Mouse (Mus musculus): ENCODE results near the gene Rgp1. TPM values are rescaled to one million over a fixed set of nuclear protein-coding genes. Genes with fewer than 3 reads are reported as not detected.
"Not testable (repeated sequence)": the region's sequence is repeated elsewhere in the genome, so short reads cannot be mapped to it uniquely, and the experiment has no call there.

The Rgp1 gene
- total RNA-seq, 2 experiments from 2014 or later: 24.3 to 27.9 TPM

DNA sequence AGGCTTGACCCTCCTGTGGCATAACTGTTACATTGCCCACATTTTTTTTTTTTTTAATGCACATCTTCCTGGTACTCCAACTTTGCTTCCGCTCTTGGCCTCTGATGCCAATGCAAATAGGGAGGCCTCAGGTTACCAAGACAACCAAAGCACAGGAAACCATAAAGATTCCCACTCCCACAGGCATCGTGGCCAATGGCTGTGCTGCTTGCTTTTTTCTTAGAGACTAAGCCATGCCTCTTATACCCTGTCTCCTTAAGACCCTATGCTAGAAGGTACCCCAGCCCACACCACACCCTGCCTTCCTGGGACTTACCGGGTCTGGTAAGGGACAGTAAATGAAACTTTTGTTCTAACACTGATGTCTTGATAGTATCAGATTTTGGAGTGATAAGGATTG, 14.9 kb downstream of the Rgp1 start:
- DNase-seq: no peak

DNA sequence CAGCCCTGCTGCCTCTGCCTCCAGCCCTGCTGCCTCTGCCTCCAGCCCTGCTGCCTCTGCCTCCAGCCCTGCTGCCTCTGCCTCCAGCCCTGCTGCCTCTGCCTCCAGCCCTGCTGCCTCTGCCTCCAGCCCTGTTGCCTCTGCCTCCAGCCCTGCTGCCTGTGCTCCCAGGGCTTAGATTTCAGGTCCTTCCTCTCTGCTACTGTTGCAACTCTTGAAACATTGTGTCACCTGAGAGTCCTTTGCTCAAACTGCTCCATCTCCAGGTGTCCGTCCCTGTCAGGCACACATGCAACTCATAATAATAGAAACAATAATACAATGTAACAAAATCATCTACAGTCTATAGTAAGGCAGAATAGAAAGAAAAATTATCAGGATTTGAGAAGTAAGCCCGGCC, 18.1 kb downstream of the Rgp1 start:
- not testable (repeated sequence) for DNase-seq

DNA sequence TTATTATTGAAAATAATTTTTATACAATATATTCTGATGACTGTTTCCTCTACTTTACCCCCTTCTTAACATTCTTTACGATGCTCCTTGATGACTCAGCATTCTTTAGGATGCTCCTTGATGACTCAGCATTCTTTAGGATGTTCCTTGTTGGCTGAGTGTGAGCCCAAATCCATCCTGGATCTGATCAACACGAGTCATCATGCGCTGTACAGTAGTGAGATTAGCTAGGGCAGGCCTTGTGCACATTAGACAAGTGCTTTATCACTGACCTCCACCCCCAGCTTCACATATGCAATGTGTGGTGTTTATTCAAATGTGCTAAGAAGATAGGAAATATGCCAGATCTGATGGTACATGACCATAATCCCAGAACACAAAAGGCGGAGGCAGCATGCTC, 19.7 kb downstream of the Rgp1 start:
- DNase-seq: no peak

DNA sequence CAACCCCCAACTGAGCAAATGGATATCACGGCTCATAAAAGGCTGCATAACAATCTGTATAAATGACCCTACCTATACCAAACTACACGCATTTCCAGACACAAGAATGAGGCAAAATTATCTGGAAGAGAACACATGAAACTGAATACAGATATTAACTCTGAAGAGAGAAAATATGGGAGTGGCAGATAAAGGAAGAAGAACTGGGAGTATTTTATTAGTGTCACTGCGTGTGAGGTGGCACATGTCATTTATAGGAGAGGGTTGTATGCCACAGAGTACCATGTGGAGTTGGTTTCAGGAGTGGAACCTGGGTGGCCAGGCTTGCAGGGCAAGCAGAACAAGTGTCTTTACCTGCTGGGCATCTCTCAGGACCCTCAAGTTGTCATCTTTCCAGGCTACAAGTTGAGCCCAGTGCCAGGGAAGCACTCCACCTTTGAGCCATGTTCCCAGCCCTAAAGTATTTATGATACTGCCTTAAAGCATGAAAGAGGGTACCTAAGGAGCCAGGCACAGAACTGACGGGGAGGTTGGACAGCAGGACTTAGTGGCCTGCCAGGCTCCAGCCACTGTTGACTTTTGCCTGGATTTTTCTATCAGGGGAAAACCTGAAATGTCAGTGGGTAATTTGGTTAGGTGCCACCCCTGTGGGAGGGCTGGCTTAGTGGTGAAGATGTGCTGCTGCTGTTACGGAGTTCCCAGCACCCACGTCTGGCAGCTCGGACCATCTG, 20.3 kb downstream of the Rgp1 start:
- no peak for DNase-seq

DNA sequence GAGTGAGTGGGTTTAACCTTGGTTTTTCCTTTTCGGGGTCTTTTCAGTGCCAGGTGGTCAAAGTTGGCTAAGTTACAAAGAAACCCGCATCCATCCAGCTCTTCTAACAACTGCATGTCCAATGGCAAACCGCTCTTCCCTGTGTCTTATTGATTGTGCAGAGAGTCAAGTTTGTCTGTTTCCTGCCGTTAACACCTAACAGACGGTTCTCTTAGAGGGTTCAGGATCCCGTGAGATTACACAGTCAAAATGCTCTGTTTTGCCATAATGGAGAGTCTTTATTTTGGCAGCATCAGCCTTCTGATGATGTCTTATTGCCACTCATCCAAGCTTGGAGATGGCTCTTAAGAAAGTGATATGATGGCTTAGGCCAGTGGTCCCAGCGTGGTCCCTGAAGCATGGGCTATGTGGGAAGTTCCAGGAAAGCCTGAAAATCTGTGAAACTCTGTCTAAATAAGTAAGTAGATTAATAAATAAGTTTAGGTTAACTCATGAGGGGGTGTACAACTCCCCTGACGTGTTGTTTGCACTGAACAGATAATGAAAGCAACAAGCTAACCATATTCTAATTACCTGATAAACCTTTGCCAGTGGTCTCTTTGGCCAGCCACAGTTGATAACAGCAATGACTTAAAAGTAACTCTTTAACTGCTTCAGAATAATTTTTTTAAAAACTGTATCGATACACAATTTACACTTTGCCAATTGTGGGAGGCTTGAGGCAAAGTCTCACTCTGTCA, 21.9 kb downstream of the Rgp1 start:
- no peak for DNase-seq

DNA sequence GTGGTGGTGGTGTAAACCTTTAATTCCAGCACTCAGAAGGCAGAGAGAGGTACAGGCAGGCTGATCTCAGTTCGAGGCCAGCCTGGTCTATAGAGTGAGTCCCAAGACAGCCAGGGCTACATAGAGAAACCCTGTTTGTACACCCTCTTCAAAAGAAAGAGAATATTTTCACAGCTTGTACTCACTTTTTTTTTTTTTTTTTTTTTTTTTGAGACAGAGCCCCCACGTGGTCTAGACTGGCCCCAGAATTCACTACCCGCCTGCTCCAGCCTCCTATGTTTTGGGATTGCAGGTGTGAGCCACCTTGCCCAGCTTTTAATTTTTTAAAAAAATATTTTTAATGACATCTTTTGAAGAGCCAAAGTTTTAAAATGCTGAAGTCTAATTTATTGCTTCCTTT, 25.6 kb downstream of the Rgp1 start:
- no peak for DNase-seq

DNA sequence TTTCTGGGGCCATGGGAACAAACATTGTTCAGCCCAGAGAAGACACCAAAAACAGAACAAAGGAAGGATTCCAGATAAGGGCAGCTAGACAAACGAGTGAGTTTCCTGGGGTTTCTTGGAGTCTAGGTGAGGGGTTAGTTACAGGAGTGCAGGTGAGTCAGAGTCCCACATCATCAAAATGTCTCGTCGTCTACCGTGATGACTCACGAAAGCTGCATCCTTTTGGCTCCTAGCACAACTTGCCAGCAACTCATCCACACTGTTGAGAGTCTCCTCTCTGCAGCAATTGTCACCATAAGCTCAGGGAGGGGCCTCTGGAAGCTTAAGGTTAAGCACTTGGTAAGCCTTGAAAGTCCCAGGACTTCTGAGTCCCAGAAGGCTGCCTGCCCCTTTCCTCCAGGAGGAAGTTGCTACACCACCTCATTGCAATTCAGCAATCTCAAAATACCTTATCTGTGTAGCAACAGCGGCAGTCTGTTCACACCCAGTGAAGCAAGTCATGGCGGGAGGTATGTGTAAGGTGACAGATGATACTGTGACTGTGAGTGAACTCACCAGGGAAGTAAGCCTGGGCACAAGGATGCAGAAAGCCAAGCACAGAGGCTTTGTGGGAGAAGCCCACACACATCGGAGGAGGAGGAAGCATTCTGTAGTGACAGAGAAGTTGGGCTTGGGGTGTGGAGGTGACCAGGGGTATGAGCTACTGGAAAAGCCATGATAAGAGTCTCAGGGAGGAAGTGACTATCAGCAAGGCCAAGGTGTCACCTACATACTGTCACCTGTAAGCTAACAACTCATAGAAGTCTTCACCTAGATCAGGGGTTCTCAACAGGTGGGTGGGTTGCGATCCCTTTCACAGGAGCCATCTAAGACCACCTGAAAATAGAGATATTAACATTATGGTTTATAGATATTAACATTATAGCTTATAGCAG, 26.5 kb downstream of the Rgp1 start:
- DNase-seq: no peak

DNA sequence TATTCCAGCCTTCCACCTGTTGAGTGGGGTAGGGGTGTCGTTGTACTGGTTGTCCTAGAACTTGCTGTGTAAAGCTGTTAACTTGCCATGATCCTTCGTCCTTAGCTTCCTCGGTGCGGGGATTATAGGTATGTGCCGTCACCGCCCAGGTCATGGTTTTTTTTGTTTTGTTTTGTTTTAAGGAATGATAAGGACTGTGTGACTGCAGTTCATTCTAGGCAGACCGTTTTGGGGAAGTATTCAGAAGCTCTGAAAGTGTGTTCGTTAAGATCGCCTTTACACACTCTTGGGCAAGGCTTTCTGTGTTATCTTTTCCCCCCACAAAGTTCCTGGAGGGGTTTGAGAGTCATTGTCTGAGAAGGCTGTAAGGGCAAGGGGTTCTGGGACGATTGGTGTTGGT, 34.0 kb downstream of the Rgp1 start:
- DNase-seq: no peak

DNA sequence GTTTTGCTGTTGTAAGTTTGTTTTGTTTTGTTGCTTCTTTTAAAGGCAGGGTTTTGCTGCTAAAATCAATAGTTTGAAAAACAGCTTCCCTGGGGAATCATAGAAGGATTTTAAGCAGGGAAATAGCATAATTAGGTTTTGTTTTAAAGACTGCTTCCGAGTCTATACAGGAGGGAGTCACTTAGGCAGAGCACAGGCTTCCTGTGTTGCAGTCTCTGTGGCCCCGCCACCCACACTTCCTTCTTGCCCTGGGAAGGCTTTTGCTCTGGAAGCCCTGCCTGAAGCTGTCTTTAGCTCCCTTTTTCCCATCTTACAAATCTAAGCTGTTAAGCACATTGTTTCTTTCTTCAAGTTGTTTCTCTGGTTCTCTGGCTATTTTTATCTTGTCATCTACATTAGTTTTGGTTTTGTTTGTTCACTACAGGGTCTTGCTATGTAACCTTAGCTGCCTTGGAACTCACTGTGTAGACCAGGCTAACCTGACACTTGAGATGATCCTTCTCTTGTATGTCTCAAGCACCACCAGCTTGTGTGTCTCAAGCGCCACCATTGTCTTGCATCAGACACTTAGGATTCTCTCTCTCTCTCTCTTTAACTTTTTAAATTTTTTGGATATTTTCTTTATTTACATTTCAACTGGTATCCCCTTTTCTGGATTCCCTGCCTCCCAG, 34.7 kb downstream of the Rgp1 start:
- DNase-seq: peak in 1 of 2 experiments; percentile 23

DNA sequence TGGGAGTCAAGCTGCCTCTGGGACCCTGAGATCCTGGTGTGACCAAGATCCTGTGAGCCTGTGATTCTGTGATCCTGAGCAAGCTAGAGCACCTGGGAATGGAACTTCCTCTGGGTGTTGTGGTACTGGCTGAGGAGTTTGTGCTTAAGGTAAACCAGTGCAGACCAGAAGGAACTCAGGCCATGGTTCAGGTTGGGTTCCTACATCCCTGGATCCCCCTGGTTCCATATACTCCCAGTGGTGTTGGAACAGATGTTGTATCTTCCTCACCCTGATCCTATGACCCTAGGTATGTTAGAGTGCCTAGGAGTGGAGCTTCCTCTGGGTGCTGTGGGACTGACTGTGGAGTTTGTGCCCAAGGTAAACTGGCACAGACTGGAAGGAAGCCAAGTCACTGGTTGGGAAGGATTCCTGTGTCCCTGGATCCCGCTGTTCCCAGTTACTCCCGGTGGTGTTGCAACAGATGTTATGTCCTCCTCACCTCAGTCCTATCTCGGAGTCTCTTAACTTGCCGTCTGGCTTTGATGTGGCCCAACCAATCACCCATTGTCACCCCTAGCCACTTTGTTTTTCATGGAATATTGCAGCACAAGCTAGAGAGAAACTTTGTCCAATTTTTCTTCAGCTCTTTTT, 41.7 kb downstream of the Rgp1 start:
- DNase-seq: no peak

DNA sequence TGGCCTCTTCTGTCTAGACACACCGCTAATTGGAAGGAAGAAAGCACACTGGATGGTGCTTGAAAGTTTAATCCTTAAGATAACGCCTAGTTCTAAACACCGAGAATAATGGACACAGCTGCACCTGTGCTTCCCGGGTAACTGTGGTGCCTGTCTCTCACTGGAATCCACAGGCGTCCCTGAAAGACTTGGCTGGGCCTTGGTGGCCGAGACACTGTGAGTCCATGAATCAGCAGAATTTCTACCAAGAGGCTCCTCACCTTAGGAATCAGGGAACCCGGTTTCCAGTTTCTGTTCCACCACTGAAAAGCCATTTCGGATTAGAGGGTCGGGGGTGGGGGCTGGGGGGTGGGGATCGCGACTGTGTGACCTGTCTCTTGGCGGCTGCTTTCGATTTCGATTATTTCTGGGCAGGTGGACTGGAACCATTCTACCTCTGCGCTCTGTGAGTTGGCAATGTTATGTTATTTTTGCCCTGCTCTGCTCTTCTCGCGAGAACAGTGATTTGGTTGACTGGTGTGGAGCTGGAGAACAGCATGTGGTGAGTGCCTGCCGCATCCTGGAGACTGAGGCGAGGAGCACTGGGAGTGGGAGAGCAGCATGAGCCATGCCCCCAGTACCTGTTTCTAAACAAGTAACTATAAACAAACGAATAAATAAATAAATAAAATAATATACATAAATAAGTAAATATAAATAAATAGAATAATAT, 50.7 kb downstream of the Rgp1 start:
- no peak for DNase-seq

DNA sequence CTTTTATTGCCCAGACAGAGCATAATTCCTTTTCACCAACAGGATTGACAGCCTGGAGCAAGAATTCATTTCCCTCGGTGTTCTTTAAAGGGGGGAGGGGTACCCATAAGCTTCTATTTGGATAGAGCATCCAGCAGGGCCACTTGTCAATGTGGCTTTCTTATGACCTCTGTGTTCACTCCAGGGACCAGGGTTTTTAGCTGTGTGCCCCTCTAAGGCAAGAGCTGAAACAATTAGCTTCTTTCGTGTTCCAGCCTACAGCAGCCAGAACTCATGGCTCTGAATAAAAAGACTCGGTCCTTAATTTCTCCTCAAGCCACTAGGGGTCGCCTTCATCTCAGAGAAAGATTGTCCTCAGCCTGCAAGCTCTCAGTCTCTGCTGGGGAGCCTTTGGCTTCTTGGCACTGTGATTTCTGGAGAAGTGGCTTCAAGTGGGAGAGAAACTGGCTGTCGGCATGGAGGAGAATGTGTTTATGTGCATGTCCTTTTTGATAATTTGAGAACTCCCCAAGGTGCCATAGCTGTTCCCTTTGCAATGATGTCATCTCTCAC, 51.6 kb downstream of the Rgp1 start:
- DNase-seq: peak; percentile 89 to 91

DNA sequence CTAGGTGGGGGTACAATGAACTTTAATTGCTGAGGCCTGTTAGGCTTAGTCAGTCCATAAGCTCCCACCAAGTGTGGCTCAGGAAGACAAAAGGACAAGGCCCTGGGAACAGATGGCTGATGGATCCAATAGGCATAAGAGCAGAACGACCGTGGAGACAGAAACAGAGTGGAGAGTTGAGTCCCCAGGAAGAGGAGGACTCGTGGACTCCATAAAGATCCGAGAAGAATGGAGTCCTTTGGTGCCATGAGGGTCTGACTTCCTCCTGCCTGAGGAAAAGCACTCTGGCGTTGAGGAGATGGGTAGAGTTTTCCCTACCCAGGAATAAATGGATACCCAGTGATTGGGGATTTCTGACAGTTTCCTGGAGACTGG, 52.1 kb downstream of the Rgp1 start:
- DNase-seq: no peak

DNA sequence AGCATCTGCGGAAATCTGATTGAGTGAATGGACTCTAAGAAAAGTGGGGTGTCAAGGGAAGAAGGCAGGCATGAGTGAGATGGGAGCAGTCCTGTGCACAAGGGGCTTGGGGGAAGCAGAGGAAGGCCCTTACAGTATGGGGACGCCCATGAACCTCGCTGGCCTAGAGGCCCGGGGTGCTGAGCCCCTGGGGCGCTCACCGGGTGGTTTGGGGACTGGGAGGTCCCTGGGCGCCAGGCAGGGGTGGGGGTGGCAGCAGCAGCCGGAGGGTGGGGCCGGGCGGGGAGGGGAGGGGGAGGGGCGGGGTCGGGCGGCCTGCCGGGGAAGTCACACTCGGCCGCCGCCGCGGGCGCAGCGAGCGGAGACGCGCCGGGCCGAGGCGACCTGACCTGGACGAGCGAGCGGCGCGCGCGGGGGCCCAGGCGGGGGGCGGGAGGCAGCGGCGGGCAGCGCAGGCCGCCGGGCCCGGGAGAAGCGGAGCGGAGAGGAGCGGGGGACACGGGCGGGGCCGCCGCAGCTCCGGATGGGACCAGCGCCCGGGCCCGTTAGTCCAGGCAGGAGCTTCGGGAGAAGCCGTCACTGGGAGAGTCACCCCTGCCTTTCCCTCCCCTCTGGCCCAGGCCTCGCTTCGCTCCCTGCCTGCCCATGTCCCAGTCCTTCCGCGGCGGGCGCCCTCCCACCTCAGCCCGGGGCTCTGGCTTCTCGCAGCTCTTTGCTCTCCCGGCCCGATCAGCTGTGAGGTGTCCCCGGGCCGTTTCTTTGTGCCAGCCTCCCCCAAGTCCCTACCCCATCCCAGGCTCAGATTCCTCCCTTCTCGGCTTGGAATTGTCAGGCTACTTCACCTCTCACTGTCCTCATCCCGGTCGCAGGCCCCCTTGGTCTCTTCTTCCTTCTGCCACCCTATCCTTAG, 52.8 kb downstream of the Rgp1 start, which contains the start of gene Npr2:
TSS of gene Npr2 (plus strand) at position 890 of the 910 bp plus-strand sequence.
- DNase-seq: peak; percentile 69 to 70

DNA sequence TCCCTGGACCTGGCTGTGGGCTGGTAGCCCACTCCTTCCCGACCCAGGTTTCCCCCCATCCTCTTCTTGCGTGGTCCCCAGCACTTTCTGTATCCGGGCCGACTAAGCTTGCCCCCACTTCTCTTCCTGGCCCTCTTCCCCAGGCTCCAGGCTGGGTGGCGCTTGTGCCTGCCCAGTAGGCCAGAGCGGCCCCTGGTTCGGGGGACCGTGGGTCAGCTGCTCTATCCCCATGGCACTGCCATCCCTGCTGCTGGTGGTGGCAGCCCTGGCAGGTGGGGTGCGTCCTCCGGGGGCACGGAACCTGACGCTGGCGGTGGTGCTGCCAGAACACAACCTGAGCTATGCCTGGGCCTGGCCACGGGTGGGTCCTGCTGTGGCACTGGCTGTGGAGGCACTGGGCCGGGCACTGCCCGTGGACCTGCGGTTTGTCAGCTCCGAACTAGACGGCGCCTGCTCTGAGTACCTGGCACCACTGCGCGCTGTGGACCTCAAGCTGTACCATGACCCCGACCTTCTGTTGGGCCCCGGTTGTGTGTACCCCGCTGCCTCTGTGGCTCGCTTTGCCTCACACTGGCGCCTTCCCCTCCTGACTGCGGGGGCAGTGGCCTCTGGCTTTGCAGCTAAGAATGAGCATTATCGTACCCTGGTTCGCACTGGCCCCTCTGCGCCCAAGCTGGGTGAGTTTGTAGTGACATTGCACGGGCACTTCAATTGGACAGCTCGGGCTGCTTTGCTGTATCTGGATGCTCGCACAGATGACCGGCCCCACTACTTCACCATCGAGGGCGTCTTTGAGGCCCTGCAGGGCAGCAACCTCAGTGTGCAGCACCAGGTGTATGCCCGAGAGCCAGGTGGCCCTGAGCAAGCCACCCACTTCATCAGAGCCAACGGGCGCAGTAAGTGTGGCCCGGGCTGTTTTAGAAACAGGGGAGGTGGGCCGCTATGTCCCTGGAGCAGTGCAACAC, 53.7 kb downstream of the Rgp1 start:
- peak in 1 of 2 experiments; percentile 25 for DNase-seq

DNA sequence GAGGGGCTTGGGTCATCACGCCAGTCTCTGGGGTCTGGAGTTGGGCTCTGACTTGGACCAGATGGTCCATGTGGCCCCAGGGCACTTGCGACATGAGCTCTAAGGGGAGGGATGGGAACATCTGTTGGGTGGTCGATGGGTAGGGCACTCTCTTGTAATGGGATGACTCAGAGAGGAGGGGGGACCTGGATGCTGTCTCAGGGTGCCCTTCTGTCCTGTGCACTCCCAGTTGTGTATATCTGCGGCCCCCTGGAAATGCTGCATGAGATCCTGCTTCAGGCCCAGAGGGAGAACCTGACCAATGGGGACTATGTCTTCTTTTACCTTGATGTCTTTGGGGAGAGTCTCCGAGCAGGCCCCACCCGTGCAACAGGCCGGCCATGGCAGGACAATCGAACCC, 54.8 kb downstream of the Rgp1 start:
- DNase-seq: no peak

DNA sequence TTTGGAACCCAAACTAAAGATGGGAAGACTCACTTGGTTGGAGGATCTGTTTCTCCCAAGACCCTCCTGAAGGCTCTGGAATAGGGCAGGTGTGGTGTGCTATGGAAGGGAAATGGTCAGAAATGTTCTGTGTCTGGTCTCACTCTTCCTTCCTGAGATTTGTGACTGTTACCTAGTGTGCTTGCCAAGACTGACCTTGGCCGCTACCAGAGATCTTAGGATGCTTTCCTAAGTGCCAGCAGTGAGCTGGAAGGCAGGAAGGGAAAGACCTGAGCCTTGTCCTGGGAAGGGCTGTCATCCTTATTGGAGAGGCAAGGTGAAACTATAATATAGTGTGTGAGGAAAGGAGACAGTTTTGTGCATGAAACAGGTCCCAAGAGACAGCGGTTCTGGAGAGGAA, 55.2 kb downstream of the Rgp1 start:
- no peak for DNase-seq
